Mouse (Mus musculus): ENCODE measurements around the gene B830017H08Rik. TPM values are rescaled to one million over a fixed set of nuclear protein-coding genes. Genes with fewer than 3 reads are reported as not detected.

B830017H08Rik gene
- polyA plus RNA-seq, 1 experiment from 2014 or later = 4.9 TPM

DNA sequence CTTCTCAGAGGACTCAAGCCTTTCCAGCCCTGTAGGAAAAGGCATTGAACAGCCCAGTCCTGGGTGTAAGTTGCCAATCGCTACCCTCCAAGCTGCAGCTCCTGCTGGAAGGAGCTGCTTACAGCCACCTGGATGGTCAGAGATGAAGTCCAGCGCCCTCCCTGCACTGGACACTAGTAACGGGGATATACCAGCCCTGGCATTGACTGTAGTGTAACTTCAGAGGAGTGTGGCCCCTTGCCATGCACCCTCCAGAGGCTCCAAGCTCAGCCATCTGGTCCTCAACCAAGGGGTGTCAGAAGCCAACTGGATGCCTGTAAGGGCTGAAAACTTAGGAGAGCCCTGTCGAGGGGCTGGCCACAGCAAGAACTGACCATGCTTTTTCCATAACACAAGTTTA lies 7.1 kb downstream of the B830017H08Rik start:
- H3K4me1 ChIP-seq = peaks cover 7% of the 10 kb centered on the region; the same call in 1 of the 2 replicates
- no peak overlapping the region for H3K9ac ChIP-seq
- no peak overlapping the region for H3K4me2 ChIP-seq
- H3K36me3 ChIP-seq (replicated peaks) = peaks cover 28% of the 10 kb centered on the region
- H3K27ac ChIP-seq = no peak overlapping the region
- H3K9me3 ChIP-seq = no peaks in the 10 kb centered on the region
- H3K4me3 ChIP-seq = no peak overlapping the region
- 83% methylated on average over 4 of the region's 4 CpGs for WGBS
- peaks cover 15% of the 10 kb centered on the region; the same call in 1 of the 2 replicates for H3K27me3 ChIP-seq (replicated peaks)
- no peak for ATAC-seq (replicated peaks)

DNA sequence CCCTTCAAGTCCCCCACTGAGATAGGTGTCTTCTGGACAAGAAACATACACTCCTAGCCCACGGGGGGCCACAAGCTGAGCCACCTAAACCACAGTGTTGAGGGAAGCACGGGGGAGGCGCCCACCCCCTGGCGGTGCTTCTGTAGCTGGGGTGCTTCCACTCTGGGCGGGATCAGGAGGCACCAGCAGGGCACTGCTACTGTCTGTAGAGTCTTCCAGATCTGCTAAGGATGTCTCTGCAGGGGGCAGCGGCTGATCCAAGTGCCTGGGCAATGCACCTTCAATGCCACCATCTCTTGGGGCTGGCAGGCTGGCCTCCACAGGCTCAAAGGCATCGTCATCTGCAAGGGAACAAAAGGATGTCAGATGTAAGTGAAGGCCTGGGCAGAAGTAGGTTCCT lies 9.5 kb downstream of the B830017H08Rik start:
- no peak overlapping the region for H3K27ac ChIP-seq
- H3K27me3 ChIP-seq (replicated peaks) = no peaks in the 10 kb centered on the region
- no peaks in the 10 kb centered on the region for H3K4me1 ChIP-seq
- 96% methylated on average over 7 of the region's 7 CpGs for WGBS
- H3K9ac ChIP-seq = no peak overlapping the region
- H3K36me3 ChIP-seq (replicated peaks) = peaks cover 47% of the 10 kb centered on the region
- no peak for ATAC-seq (replicated peaks)
- no peak overlapping the region for H3K4me3 ChIP-seq
- H3K9me3 ChIP-seq = no peaks in the 10 kb centered on the region
- H3K4me2 ChIP-seq = no peak overlapping the region

DNA sequence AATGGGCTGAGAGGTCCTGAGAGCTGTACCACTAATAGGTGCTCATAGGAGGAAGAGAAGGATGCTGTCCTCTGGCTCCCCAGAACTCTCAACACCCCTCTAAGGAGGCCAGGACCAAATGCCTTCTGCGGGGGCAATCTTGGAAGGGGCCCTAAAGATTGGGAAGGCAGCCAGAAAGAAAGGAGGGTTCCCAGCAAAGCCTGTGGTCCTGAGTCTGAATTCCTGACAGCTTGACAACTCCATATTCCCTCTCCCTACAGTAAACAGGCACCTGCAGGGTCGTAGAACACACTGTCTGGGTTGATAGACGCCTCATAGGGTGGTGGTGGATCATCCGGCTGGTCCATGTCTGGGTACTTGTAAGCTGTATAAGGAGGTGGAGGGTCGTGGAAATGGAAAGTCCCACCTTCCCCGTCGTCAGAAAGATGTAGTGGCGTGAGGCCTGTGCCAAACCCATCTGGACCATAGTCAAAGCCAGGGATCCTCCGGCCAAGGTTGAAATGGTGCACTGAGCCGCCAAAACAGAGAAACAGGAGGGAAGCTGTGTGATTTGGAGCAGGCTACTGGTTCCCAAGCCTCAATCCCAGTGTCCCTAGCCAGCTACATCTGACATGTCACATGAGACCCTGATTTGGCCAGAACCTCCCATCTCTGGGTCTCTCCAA lies 10.9 kb downstream of the B830017H08Rik start:
- Histone ChIP-seq H3K27ac (no peak overlapping the region), H3K9ac (no peak overlapping the region), H3K4me2 (no peak overlapping the region), H3K4me1 (peaks cover 3% of the 10 kb centered on the region; the same call in 1 of the 2 replicates), H3K4me3 (no peak overlapping the region), H3K9me3 (no peaks in the 10 kb centered on the region), H3K27me3 (replicated peaks) (no peaks in the 10 kb centered on the region), H3K36me3 (replicated peaks) (peaks cover 52% of the 10 kb centered on the region)
- ATAC-seq (replicated peaks) = no peak
- 92% methylated on average over 10 of the region's 10 CpGs for WGBS

DNA sequence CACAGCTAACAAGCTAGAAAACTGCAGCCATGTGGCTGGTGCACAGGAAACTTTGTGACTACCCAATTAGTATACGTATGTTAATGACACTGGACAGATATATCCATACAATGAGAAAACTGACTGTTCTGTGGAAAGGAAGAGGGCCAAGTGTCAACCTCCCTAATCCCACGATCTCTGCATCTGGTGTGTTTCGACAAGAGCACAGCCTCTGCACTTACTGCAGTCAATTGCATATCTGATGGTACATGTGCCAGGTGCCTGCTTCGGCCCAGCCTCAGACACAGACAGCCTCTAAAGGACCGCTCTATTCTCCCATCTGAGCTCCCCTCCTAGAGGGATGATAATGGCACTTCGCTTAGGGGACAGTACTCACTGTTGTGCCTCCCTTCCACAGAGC lies 15.5 kb downstream of the B830017H08Rik start:
- 94% methylated on average over 6 of the region's 6 CpGs for WGBS
- peaks cover 4% of the 10 kb centered on the region; the same call in 1 of the 2 replicates for H3K4me1 ChIP-seq
- peak overlapping the region; percentile 67 for H3K27ac ChIP-seq
- H3K9me3 ChIP-seq = no peaks in the 10 kb centered on the region
- no peak overlapping the region for H3K4me3 ChIP-seq
- no peak for ATAC-seq (replicated peaks)
- no peaks in the 10 kb centered on the region for H3K27me3 ChIP-seq (replicated peaks)
- H3K9ac ChIP-seq = no peak overlapping the region
- H3K4me2 ChIP-seq = no peak overlapping the region
- peaks cover 54% of the 10 kb centered on the region for H3K36me3 ChIP-seq (replicated peaks)

DNA sequence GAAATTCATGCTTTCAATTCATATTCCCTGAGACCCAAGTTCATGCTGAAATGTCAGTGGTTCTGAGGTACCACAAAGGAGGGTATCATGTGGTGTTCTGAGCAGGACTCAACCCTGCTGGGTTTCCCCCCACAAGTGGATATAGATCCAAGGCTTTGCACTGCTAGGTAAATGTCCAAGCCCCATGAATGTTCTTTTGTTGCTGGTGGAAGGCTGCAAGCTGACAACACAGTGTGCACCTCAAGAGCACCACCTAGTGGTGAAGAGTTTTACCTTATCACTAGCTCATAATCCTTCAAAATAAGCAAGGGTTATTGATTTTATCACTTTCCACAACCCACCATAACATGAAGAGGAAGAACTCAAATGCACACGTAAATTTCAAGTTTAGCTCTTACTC lies 16.0 kb downstream of the B830017H08Rik start:
- H3K27me3 ChIP-seq (replicated peaks) = no peaks in the 10 kb centered on the region
- H3K4me2 ChIP-seq = no peak overlapping the region
- no peak overlapping the region for H3K4me3 ChIP-seq
- H3K4me1 ChIP-seq = peaks cover 4% of the 10 kb centered on the region; the same call in 1 of the 2 replicates
- H3K36me3 ChIP-seq (replicated peaks) = peaks cover 53% of the 10 kb centered on the region
- H3K27ac ChIP-seq = peak overlapping the region; percentile 67
- ATAC-seq (replicated peaks) = peak; percentile 77
- WGBS = 20% methylated on average over 1 of the region's 1 CpGs
- no peaks in the 10 kb centered on the region for H3K9me3 ChIP-seq
- no peak overlapping the region for H3K9ac ChIP-seq

DNA sequence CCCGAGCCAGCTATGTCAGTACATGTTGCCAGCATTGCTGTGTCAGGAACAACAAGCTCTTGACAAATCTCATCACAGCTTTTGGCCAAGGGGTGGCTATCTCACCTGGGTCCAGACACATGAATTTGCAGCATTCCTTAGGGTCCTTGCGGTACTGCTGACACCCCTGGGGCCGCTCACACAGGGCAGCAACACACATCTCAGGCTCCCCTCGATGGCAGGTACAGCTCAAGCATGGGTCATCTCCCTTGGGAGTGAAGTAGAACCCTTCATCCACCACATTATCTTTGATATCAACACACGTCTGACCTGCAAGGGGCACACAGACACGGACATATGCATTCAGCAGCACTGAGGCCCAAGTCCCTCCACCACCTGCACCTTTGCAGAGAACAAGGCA lies 16.6 kb downstream of the B830017H08Rik start:
- no peaks in the 10 kb centered on the region for H3K9me3 ChIP-seq
- ATAC-seq (replicated peaks) = 0 out of 2 replicates have a peak, but pooled peaks have one; percentile 58
- no peak overlapping the region for H3K4me2 ChIP-seq
- no peak overlapping the region for H3K27ac ChIP-seq
- no peak overlapping the region for H3K9ac ChIP-seq
- H3K27me3 ChIP-seq (replicated peaks) = no peaks in the 10 kb centered on the region
- H3K4me3 ChIP-seq = no peak overlapping the region
- peaks cover 4% of the 10 kb centered on the region; the same call in 1 of the 2 replicates for H3K4me1 ChIP-seq
- peaks cover 50% of the 10 kb centered on the region for H3K36me3 ChIP-seq (replicated peaks)
- WGBS = 90% methylated on average over 6 of the region's 6 CpGs

DNA sequence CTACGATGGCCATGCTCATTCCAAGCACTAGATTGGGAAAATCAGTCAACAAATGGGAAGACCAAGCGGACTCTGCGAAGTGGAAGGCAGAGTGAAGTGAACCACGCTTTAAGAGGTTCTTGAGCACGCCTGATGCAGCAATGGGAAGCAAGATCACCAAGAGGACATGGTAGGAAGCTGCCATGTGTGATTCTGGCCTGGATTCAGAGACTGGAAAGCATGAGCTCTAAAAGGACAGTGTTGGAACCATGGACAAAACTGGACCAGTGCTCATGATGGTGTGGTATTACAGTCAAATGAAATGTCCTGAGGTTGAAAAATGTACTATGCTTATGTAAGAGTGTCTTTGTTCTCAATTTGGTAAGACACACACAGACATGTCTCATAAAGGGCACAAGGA lies 18.4 kb downstream of the B830017H08Rik start:
- 96% methylated on average over 5 of the region's 5 CpGs for WGBS
- Histone ChIP-seq H3K4me3 (no peak overlapping the region), H3K27ac (no peak overlapping the region), H3K4me1 (peaks cover 4% of the 10 kb centered on the region; the same call in 1 of the 2 replicates), H3K36me3 (replicated peaks) (peaks cover 47% of the 10 kb centered on the region), H3K27me3 (replicated peaks) (no peaks in the 10 kb centered on the region), H3K9me3 (no peaks in the 10 kb centered on the region), H3K4me2 (no peak overlapping the region), H3K9ac (no peak overlapping the region)
- ATAC-seq (replicated peaks) = no peak

DNA sequence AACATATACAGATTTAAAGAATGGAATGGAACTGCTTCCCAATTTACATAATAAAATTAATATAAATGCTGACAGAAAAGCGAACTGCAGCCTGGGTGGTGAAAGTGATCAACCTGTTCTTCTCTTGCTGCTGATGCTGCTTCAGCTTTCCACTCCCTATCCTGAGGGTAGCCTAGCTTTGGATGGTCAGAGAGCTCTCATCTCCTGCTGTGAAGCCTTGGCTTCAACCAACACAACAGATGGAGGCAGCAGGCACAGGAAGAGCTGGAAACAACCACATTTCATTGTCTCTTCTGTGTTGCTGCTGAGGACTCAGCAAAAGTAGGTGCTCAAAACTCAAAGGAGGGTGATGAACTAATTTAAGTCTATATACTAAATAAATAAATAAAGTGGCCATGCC lies 18.9 kb downstream of the B830017H08Rik start:
- H3K4me3 ChIP-seq = no peak overlapping the region
- H3K9ac ChIP-seq = no peak overlapping the region
- H3K36me3 ChIP-seq (replicated peaks) = peaks cover 47% of the 10 kb centered on the region
- H3K4me1 ChIP-seq = peaks cover 4% of the 10 kb centered on the region; the same call in 1 of the 2 replicates
- no peak overlapping the region for H3K4me2 ChIP-seq
- no peak for ATAC-seq (replicated peaks)
- no peaks in the 10 kb centered on the region for H3K27me3 ChIP-seq (replicated peaks)
- H3K27ac ChIP-seq = no peak overlapping the region
- WGBS = 93% methylated on average over 1 of the region's 1 CpGs
- no peaks in the 10 kb centered on the region for H3K9me3 ChIP-seq

DNA sequence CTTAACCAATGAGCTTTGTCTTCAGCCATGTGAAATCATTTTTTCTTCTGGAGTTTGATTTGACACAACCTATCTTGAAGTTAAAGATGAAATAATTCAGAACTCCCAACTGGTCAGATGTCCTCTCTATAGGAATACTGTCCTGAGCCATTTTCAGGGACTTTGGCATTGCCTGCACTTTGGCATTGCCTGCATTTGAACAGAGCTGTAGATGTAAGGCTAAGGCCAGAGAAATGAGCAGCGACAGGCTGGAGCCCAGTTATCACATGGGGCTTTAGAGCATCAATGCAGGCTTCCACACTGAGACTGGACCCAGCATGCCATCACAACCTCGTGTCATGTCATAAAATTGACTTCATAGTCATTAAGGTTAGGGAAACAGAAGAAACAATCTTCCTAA lies 20.3 kb downstream of the B830017H08Rik start:
- Histone ChIP-seq H3K27ac (no peak overlapping the region), H3K27me3 (replicated peaks) (no peaks in the 10 kb centered on the region), H3K4me1 (peaks cover 4% of the 10 kb centered on the region; the same call in 1 of the 2 replicates), H3K4me2 (no peak overlapping the region), H3K9ac (no peak overlapping the region), H3K9me3 (no peaks in the 10 kb centered on the region), H3K4me3 (no peak overlapping the region), H3K36me3 (replicated peaks) (peaks cover 54% of the 10 kb centered on the region)
- no peak for ATAC-seq (replicated peaks)
- WGBS = 95% methylated on average over 2 of the region's 2 CpGs

DNA sequence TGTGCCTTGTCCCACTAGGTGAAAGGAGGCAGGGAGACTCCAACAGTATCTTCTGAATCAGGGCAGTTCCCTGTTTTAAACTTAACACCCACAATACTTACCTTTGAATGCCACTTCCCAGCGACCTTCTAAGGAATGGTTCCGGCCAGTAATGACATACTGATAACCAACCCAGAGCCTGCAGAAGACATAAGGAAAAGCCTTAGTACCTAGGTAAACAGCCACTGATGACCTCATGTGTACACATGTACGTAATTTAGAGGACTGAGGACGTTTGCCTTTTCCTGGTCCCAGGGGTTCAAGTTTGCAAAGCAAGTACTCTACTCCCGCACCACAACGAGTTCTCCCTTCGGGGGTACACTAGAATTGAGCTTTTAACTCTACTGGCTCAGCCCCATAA lies 24.2 kb downstream of the B830017H08Rik start:
- no peak for ATAC-seq (replicated peaks)

DNA sequence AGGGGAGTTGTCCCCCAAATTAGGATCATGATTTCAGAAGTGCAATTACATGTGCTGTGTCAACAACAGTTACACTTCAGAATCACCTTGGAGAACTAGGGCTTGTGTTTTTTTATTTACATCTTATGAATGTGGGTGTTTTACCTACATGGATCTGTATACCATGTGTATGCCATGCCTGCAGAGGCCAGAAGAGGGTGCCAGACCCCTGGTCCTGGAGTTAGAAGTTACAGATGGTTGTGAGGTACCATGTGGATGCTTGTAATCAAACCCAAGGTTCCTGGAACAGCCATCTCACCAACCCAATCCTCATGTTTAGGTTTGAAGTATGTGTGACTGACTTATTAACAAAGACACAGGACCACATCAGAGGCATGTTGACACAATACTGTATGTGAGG lies 25.7 kb downstream of the B830017H08Rik start:
- peaks cover 5% of the 10 kb centered on the region; the same call in 1 of the 2 replicates for H3K4me1 ChIP-seq
- H3K27ac ChIP-seq = no peak overlapping the region
- ATAC-seq (replicated peaks) = no peak
- peaks cover 43% of the 10 kb centered on the region for H3K36me3 ChIP-seq (replicated peaks)
- H3K27me3 ChIP-seq (replicated peaks) = no peaks in the 10 kb centered on the region
- no peak overlapping the region for H3K9ac ChIP-seq
- no peaks in the 10 kb centered on the region for H3K9me3 ChIP-seq
- no peak overlapping the region for H3K4me3 ChIP-seq
- H3K4me2 ChIP-seq = no peak overlapping the region

More for the DNA sequence above, 24.2 kb downstream of the B830017H08Rik start:
- Histone ChIP-seq H3K9ac (no peak overlapping the region), H3K9me3 (no peaks in the 10 kb centered on the region), H3K4me2 (no peak overlapping the region), H3K4me1 (peaks cover 4% of the 10 kb centered on the region; the same call in 1 of the 2 replicates), H3K27ac (no peak overlapping the region), H3K27me3 (replicated peaks) (no peaks in the 10 kb centered on the region), H3K4me3 (no peak overlapping the region), H3K36me3 (replicated peaks) (peaks cover 46% of the 10 kb centered on the region)
- 92% methylated on average over 7 of the region's 7 CpGs for WGBS

DNA sequence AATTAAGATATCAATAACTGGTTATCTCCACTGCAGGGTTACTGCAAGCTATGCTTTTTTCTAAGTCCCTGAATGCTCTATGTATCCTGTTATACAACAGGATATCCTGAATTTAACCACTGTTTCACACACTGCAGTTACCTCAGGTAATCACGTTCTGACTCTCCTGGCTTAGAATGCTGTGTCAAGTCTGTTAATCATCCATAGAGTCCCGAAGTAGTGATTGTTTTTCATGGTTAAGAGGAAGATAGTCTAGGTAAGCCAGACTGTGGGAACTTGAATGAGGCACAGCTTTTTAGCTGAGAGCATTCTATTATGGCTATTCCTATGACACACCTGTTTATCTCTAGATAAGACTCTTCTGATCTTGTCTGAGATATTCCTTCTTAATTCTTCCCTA lies 32.4 kb downstream of the B830017H08Rik start:
- Histone ChIP-seq H3K27ac (no peak overlapping the region), H3K9ac (no peak overlapping the region), H3K4me1 (peaks cover 5% of the 10 kb centered on the region; the same call in 1 of the 2 replicates), H3K9me3 (no peaks in the 10 kb centered on the region), H3K27me3 (replicated peaks) (no peaks in the 10 kb centered on the region), H3K4me2 (no peak overlapping the region), H3K4me3 (no peak overlapping the region), H3K36me3 (replicated peaks) (no peaks in the 10 kb centered on the region; the same call in 1 of the 2 replicates)
- 89% methylated on average over 2 of the region's 2 CpGs for WGBS
- ATAC-seq (replicated peaks) = no peak

DNA sequence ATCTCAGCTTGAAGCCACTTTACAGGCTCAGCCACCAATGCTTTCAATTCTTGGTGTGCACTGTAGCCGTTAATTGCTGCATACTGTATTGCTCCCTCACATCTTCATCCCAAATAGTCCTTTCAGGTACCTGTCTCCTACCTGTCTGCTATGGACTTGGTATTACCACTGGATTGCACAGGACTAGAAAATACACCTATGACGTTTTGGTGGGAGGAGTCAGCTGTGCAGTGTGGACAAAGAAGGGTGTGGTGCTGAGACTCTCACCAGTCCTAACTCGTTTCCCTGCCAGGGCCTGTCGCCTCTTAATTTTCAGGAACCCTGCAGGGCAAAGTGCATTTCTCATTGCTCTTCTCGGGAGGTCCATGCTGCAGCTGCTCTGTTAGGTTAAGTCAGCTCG lies 32.8 kb downstream of the B830017H08Rik start:
- no peak for ATAC-seq (replicated peaks)
- H3K9ac ChIP-seq = no peak overlapping the region
- no peaks in the 10 kb centered on the region for H3K9me3 ChIP-seq
- H3K36me3 ChIP-seq (replicated peaks) = no peaks in the 10 kb centered on the region; the same call in 1 of the 2 replicates
- H3K4me3 ChIP-seq = no peak overlapping the region
- peaks cover 5% of the 10 kb centered on the region; the same call in 1 of the 2 replicates for H3K4me1 ChIP-seq
- H3K4me2 ChIP-seq = no peak overlapping the region
- no peak overlapping the region for H3K27ac ChIP-seq
- WGBS = 81% methylated on average over 6 of the region's 6 CpGs
- H3K27me3 ChIP-seq (replicated peaks) = no peaks in the 10 kb centered on the region
